Mouse (Mus musculus) midbrain, embryonic 11.5 days (tissue): Measurements from ENCODE around the gene Gm21973. TPM values are rescaled to one million over a fixed set of nuclear protein-coding genes. Genes with fewer than 3 reads are reported as not detected.

Experiments used
- ATAC-seq: fragments of 200-750 bp; cut with Nextera tagmentation; 2 replicates; pipeline ENCODE4 v1.8.0; 2017; ENCODE audit warnings: moderate TSS enrichment, moderate library complexity; ENCODE audit not compliant: low FRiP score
- DNase-seq: peaks from one replicate; pipeline ENCODE4 v3.0.0; 2015; ENCODE audit warnings: low spot score; ENCODE audit errors: missing footprints
- H3K27ac ChIP-seq: fragments of 300-500 bp; sonication (generic); 2 replicates; pipeline ENCODE4 v1.5.1; 2014; ENCODE audit warnings: low read depth, low read length
- H3K27me3 ChIP-seq: fragments of 300-500 bp; sonication (generic); 2 replicates; pipeline ENCODE4 v1.6.1; 2014; ENCODE audit warnings: mild to moderate bottlenecking, low read length, moderate library complexity, mixed read lengths; ENCODE audit not compliant: control insufficient read depth, insufficient read depth
- H3K36me3 ChIP-seq: fragments of 300-500 bp; sonication (generic); 2 replicates; pipeline ENCODE4 v1.6.1; 2014; ENCODE audit warnings: mild to moderate bottlenecking, low read length, moderate library complexity, mixed read lengths; ENCODE audit not compliant: control insufficient read depth, insufficient read depth
- H3K4me1 ChIP-seq: fragments of 300-500 bp; sonication (generic); 2 replicates; pipeline ENCODE4 v1.6.1; 2014; ENCODE audit warnings: low read length; ENCODE audit not compliant: control insufficient read depth, insufficient read depth
- H3K4me2 ChIP-seq: fragments of 300-500 bp; sonication (generic); 2 replicates; pipeline ENCODE4 v1.6.1; 2014; ENCODE audit warnings: mild to moderate bottlenecking, moderate library complexity
- H3K4me3 ChIP-seq: fragments of 300-500 bp; sonication (generic); 2 replicates; pipeline ENCODE4 v1.5.1; 2014; ENCODE audit warnings: low read depth, low read length
- H3K9ac ChIP-seq: fragments of 300-500 bp; sonication (generic); 2 replicates; pipeline ENCODE4 v1.6.1; 2014; ENCODE audit warnings: low read length
- H3K9me3 ChIP-seq: fragments of 300-500 bp; sonication (generic); 2 replicates; pipeline ENCODE4 v1.6.1; 2016; ENCODE audit warnings: low read length; ENCODE audit not compliant: control insufficient read depth
- WGBS: fragments of 180-500 bp; shearing (Covaris S2); extraction: QIAGEN DNeasy Blood & Tissue Kit; methylation state at CpG from one replicate; pipeline ENCODE4 v1.1.7; 2014; 5-methylcytosine and 5-hydroxymethylcytosine counted together
- polyA plus RNA-seq: library from polyadenylated mRNA; unstranded; fragments of >200 nt; fragmentation: Nextera tagmentation; extraction: Ambion mirVana; gene quantifications from 2 replicates; pipeline ENCODE4 v1.2.1, GENCODE M21; 2014

Gm21973 gene
- polyA plus RNA-seq, 1 experiment from 2014 or later = not detected

DNA sequence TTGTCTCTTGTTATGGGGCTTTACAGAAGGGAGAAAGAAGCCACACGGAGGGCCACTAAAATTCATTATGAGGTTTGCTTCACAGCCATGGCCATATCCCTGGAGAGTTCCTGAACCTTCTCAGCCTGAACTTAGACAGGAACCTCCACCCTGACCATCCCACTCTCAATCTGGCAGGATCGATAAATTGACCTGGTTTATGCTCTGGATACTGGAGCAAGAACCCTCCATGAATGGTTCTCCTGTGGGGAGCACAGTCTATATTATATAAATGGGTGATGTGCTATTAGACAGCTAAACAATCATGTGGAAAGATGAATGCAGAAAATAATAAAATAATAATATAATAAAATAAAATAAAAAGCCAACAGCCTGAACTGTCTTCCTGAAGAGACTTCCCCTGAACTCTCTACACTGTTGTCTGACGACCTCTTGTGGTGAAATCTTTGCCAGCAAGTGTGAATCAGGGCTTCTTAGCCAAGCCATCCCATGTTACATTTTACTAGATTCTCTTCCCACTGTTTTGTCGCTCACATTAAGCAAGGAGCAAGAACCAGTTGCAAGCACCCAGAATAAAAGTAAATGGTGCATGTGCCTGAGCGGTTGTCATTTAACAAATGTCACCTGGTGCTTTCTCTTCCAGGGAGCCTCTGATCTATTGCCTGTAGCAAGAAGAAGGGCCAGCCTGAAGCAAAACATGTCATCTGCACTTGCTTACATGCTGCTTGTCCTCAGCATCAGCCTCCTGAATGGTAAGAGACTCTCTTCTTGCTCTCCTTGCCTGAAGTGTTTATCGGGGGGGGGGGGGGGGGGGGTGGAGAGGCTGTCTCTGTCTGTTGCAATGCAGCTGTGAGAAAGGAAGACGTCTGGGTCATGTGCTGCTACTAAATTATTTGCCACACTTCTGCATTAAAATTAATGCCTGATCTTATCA, 11.4 kb upstream of the Gm21973 start:
- Histone ChIP-seq H3K4me2 (no peak overlapping the region), H3K27me3 (no peaks in the 10 kb centered on the region), H3K4me1 (no peaks in the 10 kb centered on the region), H3K9ac (no peak overlapping the region), H3K36me3 (no peaks in the 10 kb centered on the region), H3K4me3 (no peak overlapping the region), H3K27ac (no peak overlapping the region), H3K9me3 (no peaks in the 10 kb centered on the region)
- WGBS = 54% methylated on average over 6 of the region's 7 CpGs
- DNase-seq (peak; percentile 87), ATAC-seq (peak; percentile 67; the same call in 1 of the 2 replicates)

DNA sequence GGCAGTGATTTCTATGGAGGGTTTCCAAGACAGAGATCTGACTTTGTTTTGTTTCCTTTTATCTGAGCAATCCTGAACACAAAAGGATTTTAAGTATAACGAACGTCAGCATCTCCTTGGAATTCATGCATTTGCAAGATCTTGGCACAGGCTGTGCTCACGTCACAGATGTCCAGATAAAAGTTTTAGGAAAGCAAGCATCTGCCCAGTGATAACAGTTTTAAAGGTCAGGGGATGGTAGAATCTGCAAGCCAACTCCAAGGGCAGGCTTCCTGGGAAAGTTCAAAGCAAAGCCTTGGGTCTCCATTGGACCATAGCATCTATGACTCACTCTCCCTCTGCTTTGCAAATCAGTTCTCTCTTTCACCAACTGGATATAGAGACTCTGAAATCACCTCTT, 5.4 kb downstream of the Gm21973 start:
- 84% methylated on average over 3 of the region's 3 CpGs for WGBS
- Histone ChIP-seq H3K27ac (no peak overlapping the region), H3K27me3 (no peaks in the 10 kb centered on the region), H3K4me2 (no peak overlapping the region), H3K4me1 (no peaks in the 10 kb centered on the region), H3K4me3 (no peak overlapping the region), H3K9me3 (no peaks in the 10 kb centered on the region), H3K9ac (no peak overlapping the region), H3K36me3 (no peaks in the 10 kb centered on the region)
- DNase-seq (no peak), ATAC-seq (no peak)

DNA sequence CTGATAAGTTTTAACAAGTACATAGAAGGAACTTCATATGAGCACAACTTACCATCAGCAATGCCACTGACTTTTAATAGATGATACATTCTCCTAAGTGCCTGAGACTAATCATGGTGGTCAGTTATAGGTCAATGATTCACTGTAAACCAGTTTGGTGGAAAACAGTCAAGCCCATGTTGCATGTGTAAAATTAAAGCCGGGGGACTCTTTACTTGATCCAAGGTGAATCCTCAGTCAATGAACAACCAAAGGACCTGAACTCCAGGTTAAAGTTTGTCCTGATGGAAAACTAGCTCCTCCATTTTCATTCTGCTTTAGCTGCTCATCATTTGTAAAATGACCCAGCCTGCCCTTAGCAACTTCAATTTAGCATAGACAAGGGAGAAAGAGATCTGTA, 7.4 kb downstream of the Gm21973 start:
- no peaks in the 10 kb centered on the region for H3K27me3 ChIP-seq
- ATAC-seq (no peak), DNase-seq (no peak)
- no peak overlapping the region for H3K9ac ChIP-seq
- H3K27ac ChIP-seq = no peak overlapping the region
- WGBS = 85% methylated on average over 1 of the region's 1 CpGs
- no peaks in the 10 kb centered on the region for H3K36me3 ChIP-seq
- no peaks in the 10 kb centered on the region for H3K9me3 ChIP-seq
- no peak overlapping the region for H3K4me2 ChIP-seq
- H3K4me1 ChIP-seq = no peaks in the 10 kb centered on the region
- no peak overlapping the region for H3K4me3 ChIP-seq

DNA sequence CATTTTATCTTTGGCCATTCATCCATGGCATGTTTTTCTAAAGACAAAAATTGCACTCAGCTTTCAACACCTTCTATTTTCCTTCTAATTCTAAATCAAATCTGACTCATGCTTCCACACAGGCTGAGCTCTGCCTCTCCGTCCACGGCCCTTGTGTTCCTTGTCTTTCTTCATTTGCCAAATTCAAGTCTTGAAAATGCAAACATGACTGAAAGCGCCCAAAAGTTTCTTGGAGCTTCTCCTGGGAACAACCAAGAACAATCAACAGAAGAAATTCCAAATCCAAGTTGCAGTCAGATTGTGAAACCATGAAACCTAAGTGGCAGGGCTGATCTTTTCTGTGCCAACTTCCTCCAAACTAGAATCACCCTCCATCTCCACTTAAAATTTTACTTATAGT, 13.4 kb downstream of the Gm21973 start:
- Histone ChIP-seq H3K4me3 (no peak overlapping the region), H3K27me3 (no peaks in the 10 kb centered on the region), H3K4me2 (no peak overlapping the region), H3K36me3 (no peaks in the 10 kb centered on the region), H3K4me1 (no peaks in the 10 kb centered on the region), H3K9me3 (no peaks in the 10 kb centered on the region), H3K9ac (no peak overlapping the region), H3K27ac (no peak overlapping the region)
- WGBS = 80% methylated on average over 3 of the region's 3 CpGs
- ATAC-seq = no peak
- DNase-seq = no peak

DNA sequence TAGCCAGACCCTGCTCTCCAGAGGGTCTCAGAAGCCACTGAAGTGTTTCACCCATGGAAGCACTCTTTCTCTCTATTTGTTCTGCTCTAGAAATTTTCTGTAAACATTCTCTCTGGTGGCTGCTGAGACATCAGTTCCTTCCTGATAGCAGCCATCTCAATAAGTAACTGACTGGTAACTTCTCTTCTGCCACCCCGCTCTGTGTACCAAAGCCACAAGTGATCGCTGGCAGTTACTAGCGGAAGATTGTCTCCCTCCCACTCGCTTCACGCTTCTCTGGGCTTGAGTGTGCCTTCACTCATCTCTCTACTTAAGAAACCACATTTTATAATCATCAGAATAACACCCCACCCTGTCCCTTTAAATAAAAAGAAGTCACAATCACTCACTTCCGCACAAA, 21.9 kb downstream of the Gm21973 start:
- H3K9me3 ChIP-seq = no peaks in the 10 kb centered on the region
- H3K27me3 ChIP-seq = no peaks in the 10 kb centered on the region
- no peak overlapping the region for H3K4me2 ChIP-seq
- no peaks in the 10 kb centered on the region for H3K36me3 ChIP-seq
- ATAC-seq (no peak), DNase-seq (no peak)
- no peak overlapping the region for H3K4me3 ChIP-seq
- H3K27ac ChIP-seq = no peak overlapping the region
- no peak overlapping the region for H3K9ac ChIP-seq
- WGBS = 87% methylated on average over 6 of the region's 6 CpGs
- no peaks in the 10 kb centered on the region for H3K4me1 ChIP-seq

DNA sequence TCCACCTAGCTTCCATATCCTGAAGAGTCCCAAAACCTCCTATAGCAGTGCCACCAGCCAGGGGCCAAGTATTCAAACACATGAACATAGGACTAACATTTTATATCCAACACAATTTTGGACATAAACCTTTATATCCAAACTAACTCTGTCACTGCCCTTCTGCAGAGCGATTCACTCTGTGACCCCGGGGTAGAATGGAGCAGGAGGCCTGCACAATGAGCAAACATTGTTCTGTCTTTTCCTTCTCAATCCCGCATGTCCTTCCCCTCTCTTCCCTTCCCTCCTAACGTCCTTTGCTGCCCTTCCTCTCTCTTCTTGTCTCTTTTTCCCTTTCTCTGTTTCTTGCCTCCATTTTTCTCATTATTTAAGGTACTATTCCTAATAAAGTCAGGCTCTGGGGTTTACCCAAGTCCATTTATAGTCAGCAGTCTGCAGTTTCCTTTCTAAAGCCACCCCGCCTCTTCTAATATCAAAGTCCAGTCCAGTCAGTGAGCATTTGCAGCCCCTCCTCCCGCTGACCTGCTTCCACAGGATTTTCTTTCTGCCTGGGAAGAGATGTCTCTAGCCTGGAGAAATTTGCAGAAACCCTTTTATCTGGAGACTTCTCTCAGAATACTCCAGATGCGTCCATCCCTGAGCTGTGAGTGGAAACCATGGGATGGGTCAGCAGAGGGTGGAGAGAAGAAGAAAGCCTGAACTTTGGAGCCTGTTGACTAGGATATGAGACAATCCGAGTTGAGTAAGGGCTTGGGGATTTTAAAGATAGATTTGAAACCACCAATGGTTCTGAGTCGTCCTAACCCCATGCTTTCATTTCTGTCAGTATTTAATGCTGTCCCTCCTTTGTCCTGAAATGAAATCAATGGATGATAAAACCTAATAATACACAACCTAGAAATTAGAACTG, 33.1 kb downstream of the Gm21973 start, which contains the start of gene Agxt2:
Agxt2 (plus strand) TSS at position 494 of the 910 bp plus-strand sequence.
- WGBS = 80% methylated on average over 9 of the region's 9 CpGs
- Histone ChIP-seq H3K4me1 (no peaks in the 10 kb centered on the region), H3K9ac (no peak within 1 kb of the TSS), H3K9me3 (no peaks in the 10 kb centered on the region), H3K27me3 (no peaks in the 10 kb centered on the region), H3K4me2 (no peak within 1 kb of the TSS), H3K27ac (no peak within 1 kb of the TSS), H3K4me3 (no peak within 1 kb of the TSS), H3K36me3 (no peaks in the 10 kb centered on the region)
- peak; percentile 72 for DNase-seq
- ATAC-seq = no peak

DNA sequence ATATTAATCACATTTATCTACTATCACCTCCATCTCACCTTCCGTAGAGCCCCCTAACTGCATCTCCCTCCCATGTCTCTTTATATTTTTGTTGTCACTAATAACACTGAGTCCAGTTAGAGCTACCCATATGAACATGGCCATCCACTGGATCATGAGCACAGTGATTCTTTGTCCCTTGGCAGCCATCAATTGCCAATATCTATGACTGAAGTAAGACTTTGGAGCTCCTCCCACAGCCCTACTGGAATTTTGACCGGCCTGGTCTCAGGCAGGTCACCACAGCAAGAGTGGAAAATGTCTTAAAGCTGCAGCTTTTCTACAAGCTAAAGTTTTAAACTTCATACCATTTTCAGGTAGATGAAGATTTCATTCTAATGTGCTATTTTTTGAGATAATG, 41.2 kb downstream of the Gm21973 start:
- H3K9me3 ChIP-seq = no peaks in the 10 kb centered on the region
- no peak overlapping the region for H3K27ac ChIP-seq
- H3K4me3 ChIP-seq = no peak overlapping the region
- no peaks in the 10 kb centered on the region for H3K36me3 ChIP-seq
- no peak overlapping the region for H3K9ac ChIP-seq
- H3K4me2 ChIP-seq = no peak overlapping the region
- no peaks in the 10 kb centered on the region for H3K4me1 ChIP-seq
- H3K27me3 ChIP-seq = no peaks in the 10 kb centered on the region
- ATAC-seq = no peak
- WGBS = 93% methylated on average over 2 of the region's 2 CpGs
- DNase-seq = no peak

DNA sequence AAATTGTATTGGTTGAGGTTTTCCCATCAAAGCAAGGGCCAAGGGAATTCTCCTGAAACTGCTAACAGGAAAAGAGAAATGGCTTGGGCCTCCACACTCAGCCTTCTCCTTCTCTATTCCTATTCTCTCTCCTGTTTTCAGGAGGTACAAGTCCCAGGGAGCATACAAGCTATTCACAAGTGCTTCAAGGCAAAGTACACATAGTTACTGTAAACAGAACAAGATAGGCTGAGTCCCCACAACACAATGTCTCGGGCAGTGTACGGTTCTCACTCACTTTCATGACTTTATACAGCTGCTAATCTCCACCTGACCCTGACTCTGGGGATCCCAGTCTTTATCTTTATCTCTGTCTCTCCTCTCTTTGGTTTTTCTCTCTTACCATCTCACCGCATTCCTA, 50.2 kb downstream of the Gm21973 start:
- H3K9ac ChIP-seq = no peak overlapping the region
- 78% methylated on average over 3 of the region's 3 CpGs for WGBS
- H3K27ac ChIP-seq = no peak overlapping the region
- H3K27me3 ChIP-seq = no peaks in the 10 kb centered on the region
- no peak for ATAC-seq
- no peak for DNase-seq
- H3K36me3 ChIP-seq = no peaks in the 10 kb centered on the region
- H3K4me3 ChIP-seq = no peak overlapping the region
- H3K9me3 ChIP-seq = no peaks in the 10 kb centered on the region
- H3K4me1 ChIP-seq = no peaks in the 10 kb centered on the region
- H3K4me2 ChIP-seq = no peak overlapping the region
